Mouse (Mus musculus) bone marrow, adult 2 months (tissue): ENCODE data around the gene Oxa1l. TPM values are rescaled to one million over a fixed set of nuclear protein-coding genes. Genes with fewer than 3 reads are reported as not detected.

Source experiments
- H3K27ac ChIP-seq: fragments of 200-500 bp; 2 replicates; pipeline ENCODE4 v1.5.1; 2012; ENCODE audit warnings: low read depth, mild to moderate bottlenecking, control low read depth, inconsistent platforms, low read length; ENCODE audit not compliant: control insufficient read depth, poor library complexity, insufficient read depth
- H3K4me1 ChIP-seq: fragments of 200-500 bp; 2 replicates; pipeline ENCODE4 v1.6.1; 2011; ENCODE audit warnings: low read length; ENCODE audit not compliant: control insufficient read depth, insufficient read depth
- H3K4me3 ChIP-seq: fragments of 200-500 bp; replicated peaks from 2 replicates; pipeline ENCODE3; 2011; ENCODE audit warnings: mild to moderate bottlenecking, low read depth, low read length, control low read depth; ENCODE audit not compliant: control insufficient read depth
- CTCF ChIP-seq: fragments of 200-500 bp; IDR thresholded peaks from 2 replicates; pipeline ENCODE4 v1.5.1; 2011; ENCODE audit warnings: low read length, control low read depth; ENCODE audit not compliant: control insufficient read depth, insufficient read depth
- POLR2A ChIP-seq: fragments of 200-500 bp; IDR thresholded peaks from 2 replicates; pipeline ENCODE4 v1.6.1; 2011; ENCODE audit warnings: low read depth, mild to moderate bottlenecking, control low read depth, low read length, borderline replicate concordance; ENCODE audit not compliant: control insufficient read depth
- whole genome bisulfite sequencing: fragments of 180-500 bp; shearing (Covaris S2); methylation state at CpG from one replicate; pipeline ENCODE4 v1.1.7; 2018; 5-methylcytosine and 5-hydroxymethylcytosine counted together
- polyA plus RNA-seq: library from polyadenylated mRNA; stranded (reverse); fragments of >200 nt; gene quantifications from 2 replicates; pipeline ENCODE4 v1.2.4, GENCODE M21; 2011; ENCODE audit warnings: low replicate concordance; ENCODE audit not compliant: missing spikeins, insufficient read depth, insufficient read length

The Oxa1l gene
- polyA plus RNA-seq, 1 experiment, result 64.9 TPM

- Histone ChIP-seq H3K4me3 (no peak overlapping the region), H3K27ac (no peak overlapping the region), H3K4me1 (no peaks in the 10 kb centered on the region)
- no peak for TF ChIP-seq CTCF
- TF ChIP-seq POLR2A, result no peak
- 90% methylated on average over 18 of the region's 18 CpGs for WGBS
Measured at GRCm38 (mm10) chr14:54367429-54368060, 6.9 kb downstream of the Oxa1l start.

DNA sequence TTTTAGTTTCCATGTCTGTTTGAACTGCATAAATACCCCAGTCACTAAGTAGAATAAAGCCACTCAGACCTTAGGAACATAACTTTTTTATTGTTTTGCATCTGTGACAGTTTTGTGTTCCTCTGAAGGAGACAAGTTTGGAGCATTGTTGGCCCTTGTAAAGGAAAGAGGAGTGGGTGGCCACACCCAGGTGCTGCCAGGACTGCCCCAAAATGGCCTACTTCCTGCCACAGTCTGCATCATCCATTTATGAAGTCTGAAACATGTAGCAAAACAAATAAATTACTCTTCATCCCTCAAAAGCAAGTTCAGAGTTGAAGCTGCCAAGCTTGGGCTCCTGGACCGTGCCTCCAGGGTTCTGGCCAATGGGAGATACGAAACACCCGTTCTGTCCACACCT is 8.7 kb downstream of the Oxa1l start:
- no peak for TF ChIP-seq CTCF
- TF ChIP-seq POLR2A, result no peak
- 93% methylated on average over 3 of the region's 3 CpGs for WGBS
- Histone ChIP-seq H3K4me1 (no peaks in the 10 kb centered on the region), H3K27ac (no peak overlapping the region), H3K4me3 (no peak overlapping the region)

- 91% methylated on average over 6 of the region's 6 CpGs for WGBS
- TF ChIP-seq POLR2A, result no peak
- TF ChIP-seq CTCF, result no peak
- Histone ChIP-seq H3K27ac (no peak overlapping the region), H3K4me3 (no peak overlapping the region), H3K4me1 (no peaks in the 10 kb centered on the region)
Measured at GRCm38 (mm10) chr14:54370595-54370994, 10.0 kb downstream of the Oxa1l start.

- Histone ChIP-seq H3K4me3 (no peak overlapping the region), H3K4me1 (no peaks in the 10 kb centered on the region), H3K27ac (no peak overlapping the region; the same call in 1 of the 2 replicates)
- 92% methylated on average over 10 of the region's 10 CpGs for WGBS
- TF ChIP-seq CTCF, result no peak
- no peak for TF ChIP-seq POLR2A
Measured at GRCm38 (mm10) chr14:54371460-54371859, 10.8 kb downstream of the Oxa1l start.

DNA sequence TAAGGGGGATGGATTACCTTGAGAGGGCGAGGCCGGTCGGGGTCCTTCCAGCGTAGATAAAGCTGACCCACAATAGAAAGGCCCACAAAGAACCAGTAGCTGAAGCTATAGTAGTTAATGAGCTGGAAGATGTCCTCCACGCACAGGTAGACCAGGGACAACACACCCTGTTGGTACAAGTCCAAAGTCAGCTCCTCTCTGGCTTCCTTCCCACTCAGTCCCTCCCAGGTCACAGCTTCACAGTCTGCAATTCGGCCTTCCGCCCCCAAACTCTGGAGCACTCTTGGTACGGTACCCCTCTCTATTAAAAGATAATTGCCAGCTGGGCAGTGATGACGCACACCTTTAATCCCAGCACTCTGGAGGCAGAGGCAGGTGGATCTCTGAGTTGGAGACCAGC is 12.3 kb downstream of the Oxa1l start:
- Histone ChIP-seq H3K4me1 (no peaks in the 10 kb centered on the region), H3K27ac (no peak overlapping the region), H3K4me3 (no peak overlapping the region)
- WGBS, result 87% methylated on average over 9 of the region's 9 CpGs
- TF ChIP-seq CTCF (no peak), POLR2A (no peak)

GRCm38 (mm10) chr14:54375916-54376315 is 15.3 kb downstream of the Oxa1l start:
- WGBS, result 40% methylated on average over 3 of the region's 3 CpGs
- Histone ChIP-seq H3K4me1 (no peaks in the 10 kb centered on the region), H3K27ac (no peak overlapping the region), H3K4me3 (no peak overlapping the region)
- TF ChIP-seq POLR2A, result no peak
- TF ChIP-seq CTCF, result peak; percentile 60

DNA sequence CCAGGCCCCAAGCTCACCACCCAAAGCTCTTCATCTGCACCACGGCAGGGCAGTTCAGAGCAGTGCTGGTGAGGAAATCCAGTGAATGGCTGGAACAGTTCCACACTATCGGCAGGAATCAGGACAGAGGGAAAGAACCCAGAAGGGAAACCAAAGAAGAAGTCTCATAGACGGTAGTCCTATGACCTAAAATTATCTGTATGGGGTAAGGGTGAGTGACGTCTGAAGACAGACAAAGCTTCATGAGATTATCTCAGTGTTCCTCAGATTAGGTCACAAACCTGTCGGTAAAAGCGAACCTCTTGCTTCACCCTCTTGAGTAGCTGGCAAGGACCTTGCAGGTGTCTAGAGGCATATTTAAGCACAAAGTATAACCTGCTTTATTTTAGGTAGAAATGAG is 16.5 kb downstream of the Oxa1l start:
- TF ChIP-seq POLR2A (no peak), CTCF (no peak)
- WGBS, result 74% methylated on average over 6 of the region's 6 CpGs
- H3K4me3 ChIP-seq, result no peak overlapping the region
- no peaks in the 10 kb centered on the region for H3K4me1 ChIP-seq
- H3K27ac ChIP-seq, result no peak overlapping the region

- TF ChIP-seq POLR2A (no peak), CTCF (no peak)
- 70% methylated on average over 13 of the region's 13 CpGs for WGBS
- Histone ChIP-seq H3K4me1 (peaks cover 5% of the 10 kb centered on the region), H3K27ac (no peak overlapping the region), H3K4me3 (no peak overlapping the region)
Measured at GRCm38 (mm10) chr14:54379571-54379970, 18.9 kb downstream of the Oxa1l start.

- no peak overlapping the region for H3K27ac ChIP-seq
- TF ChIP-seq POLR2A (no peak), CTCF (no peak)
- H3K4me3 ChIP-seq, result no peak overlapping the region
- 89% methylated on average over 4 of the region's 4 CpGs for WGBS
- H3K4me1 ChIP-seq, result peaks cover 6% of the 10 kb centered on the region
Measured at GRCm38 (mm10) chr14:54380616-54381015, 20.0 kb downstream of the Oxa1l start.
